Mouse (Mus musculus) olfactory bulb, adult 2 months (tissue): ENCODE measurements around the gene Gbe1.

Experiments used
- CTCF ChIP-seq: fragments of 200-500 bp; IDR thresholded peaks from 2 replicates; pipeline ENCODE4 v1.5.1; 2012; ENCODE audit warnings: low read depth, mild to moderate bottlenecking, low read length, moderate library complexity; ENCODE audit not compliant: insufficient read depth
- POLR2A ChIP-seq: fragments of 200-500 bp; IDR thresholded peaks from 2 replicates; pipeline ENCODE4 v1.6.1; 2012; ENCODE audit warnings: mild to moderate bottlenecking, low read depth, low read length, moderate library complexity; ENCODE audit not compliant: insufficient read depth

GRCm38 (mm10) chr16:70315862-70316390, 2.2 kb downstream of the Gbe1 start:
- TF ChIP-seq CTCF (no peak), POLR2A (no peak)
